27 mouse cellular contexts compared by ENCODE assay signal in genomic region chr1:23834246-23834645, GRCm38 (mm10).
DNase-seq lines count a peak whose midpoint lies in the region; ATAC-seq and TF ChIP-seq lines count a peak whose summit lies in the region.
"Had no signal": no experiment of that assay in that cellular context is flagged by ENCODE, and none has a peak within 500 bp of the region (broad histone marks: within the 10 kb centered on the region; RNA-seq: fewer than 3 reads in every experiment).

No protein-coding gene starts in this region.

- no peak overlapping the region for H3K4me2 ChIP-seq in midbrain, embryonic 15.5 days
- H3K4me2 ChIP-seq in forebrain, postnatal 0 days (ENCODE audit: low read depth), result no peak overlapping the region
- H3K4me2 ChIP-seq: embryonic facial prominence, embryonic 13.5 days; heart, embryonic 11.5 days; hindbrain, embryonic 15.5 days; intestine, embryonic 15.5 days; liver, embryonic 12.5 days; midbrain, embryonic 13.5 days had no signal

- no peak overlapping the region for H3K9ac ChIP-seq in midbrain, embryonic 15.5 days
- H3K9ac ChIP-seq in forebrain, postnatal 0 days, result no peak overlapping the region
- H3K9ac ChIP-seq: embryonic facial prominence, embryonic 13.5 days; hindbrain, embryonic 15.5 days; intestine, embryonic 15.5 days; liver, embryonic 12.5 days; liver, postnatal 0 days; midbrain, embryonic 13.5 days had no signal

- 0 out of 2 replicates have a peak, but pooled peaks have one; percentile 15 for ATAC-seq in frontal cortex, adult (ENCODE audit: low TSS enrichment)
- no peak for ATAC-seq in midbrain, embryonic 15.5 days (replicated peaks)
- no peak for ATAC-seq in forebrain, postnatal 0 days
- ATAC-seq: intestine, embryonic 15.5 days; liver, embryonic 12.5 days; liver, postnatal 0 days had no signal

- no peaks in the 10 kb centered on the region for H3K9me3 ChIP-seq in midbrain, embryonic 15.5 days
- no peaks in the 10 kb centered on the region for H3K9me3 ChIP-seq in midbrain, embryonic 10.5 days (replicated peaks)
- no peaks in the 10 kb centered on the region for H3K9me3 ChIP-seq in forebrain, postnatal 0 days (ENCODE audit: low read length)
- H3K9me3 ChIP-seq: embryonic facial prominence, embryonic 13.5 days; hindbrain, embryonic 15.5 days; intestine, embryonic 15.5 days; liver, embryonic 12.5 days; megakaryocyte, embryonic 14.5 days; midbrain, embryonic 13.5 days had no signal

- no peak for TF ChIP-seq CTCF in forebrain, postnatal 0 days (IDR thresholded peaks at IDR 0.05; ENCODE audit: low read depth)

- WGBS in midbrain, embryonic 15.5 days, result 79% methylated on average over 7 of the region's 7 CpGs
- 88% methylated on average over 7 of the region's 7 CpGs for WGBS in midbrain, embryonic 10.5 days
- 55% methylated on average over 7 of the region's 7 CpGs for WGBS in forebrain, postnatal 0 days

- DNase-seq in frontal cortex, adult 2 months (ENCODE audit: extremely low spot score in 1 of 2, low spot score in 1 of 2), result no peak
- DNase-seq in midbrain, embryonic 10.5 days (ENCODE audit: low spot score), result no peak
- DNase-seq in B cell, adult 2 months, result peak; percentile 29 to 42
- no peak for DNase-seq in forebrain, postnatal 0 days
- no peak for DNase-seq in Muller cell, postnatal 12 days (ENCODE audit: inconsistent ontology term)
- DNase-seq: adrenal gland, adult 8-10 months; cerebellum, adult 11 months; cerebellum, adult 9-11 months; gastrocnemius, postnatal 25 days; heart, adult 18-20 months; heart, postnatal 4 days; kidney, adult 2 months; kidney, postnatal 36 days; liver, postnatal 0 days; lung, postnatal 4 days; right cerebral cortex, adult 18-20 months; thymus, postnatal 14 days had no signal

- H3K4me3 ChIP-seq in midbrain, embryonic 15.5 days, result no peak overlapping the region
- no peak overlapping the region for H3K4me3 ChIP-seq in midbrain, embryonic 10.5 days
- no peak overlapping the region for H3K4me3 ChIP-seq in forebrain, postnatal 0 days (ENCODE audit: low read depth, low read length)
- H3K4me3 ChIP-seq: embryonic facial prominence, embryonic 13.5 days; hindbrain, embryonic 15.5 days; intestine, embryonic 15.5 days; liver, embryonic 12.5 days; megakaryocyte, embryonic 14.5 days; midbrain, embryonic 13.5 days had no signal

- 0 out of 2 replicates have a peak overlapping the region, but pooled peaks have one; percentile 15 for H3K27ac ChIP-seq in midbrain, embryonic 15.5 days
- H3K27ac ChIP-seq in midbrain, embryonic 10.5 days (replicated peaks), result no peak overlapping the region
- H3K27ac ChIP-seq in forebrain, postnatal 0 days (ENCODE audit: low read depth, low read length), result peak overlapping the region; percentile 15; the same call in 1 of the 2 replicates
- H3K27ac ChIP-seq: embryonic facial prominence, embryonic 13.5 days; hindbrain, embryonic 15.5 days; intestine, embryonic 15.5 days; liver, embryonic 12.5 days; midbrain, embryonic 13.5 days had no signal

- H3K27me3 ChIP-seq in midbrain, embryonic 15.5 days (replicated peaks), result no peaks in the 10 kb centered on the region
- H3K27me3 ChIP-seq in midbrain, embryonic 10.5 days (ENCODE audit: low read depth, poor library complexity, severe bottlenecking), result no peaks in the 10 kb centered on the region
- no peaks in the 10 kb centered on the region for H3K27me3 ChIP-seq in forebrain, postnatal 0 days (ENCODE audit: insufficient read depth, low read length)
- H3K27me3 ChIP-seq: CH12.LX; embryonic facial prominence, embryonic 13.5 days; hindbrain, embryonic 15.5 days; intestine, embryonic 15.5 days; liver, embryonic 12.5 days; megakaryocyte, embryonic 14.5 days; midbrain, embryonic 13.5 days had no signal

- peaks cover 6% of the 10 kb centered on the region for H3K4me1 ChIP-seq in midbrain, embryonic 15.5 days
- H3K4me1 ChIP-seq in midbrain, embryonic 10.5 days, result peaks cover 5% of the 10 kb centered on the region
- H3K4me1 ChIP-seq in forebrain, postnatal 0 days (ENCODE audit: insufficient read depth), result peaks cover 12% of the 10 kb centered on the region
- H3K4me1 ChIP-seq: intestine, embryonic 15.5 days had no signal

- H3K36me3 ChIP-seq in midbrain, embryonic 15.5 days (replicated peaks), result no peaks in the 10 kb centered on the region
- no peaks in the 10 kb centered on the region for H3K36me3 ChIP-seq in midbrain, embryonic 10.5 days
- H3K36me3 ChIP-seq in forebrain, postnatal 0 days (ENCODE audit: insufficient read depth), result no peaks in the 10 kb centered on the region
- H3K36me3 ChIP-seq: embryonic facial prominence, embryonic 13.5 days; hindbrain, embryonic 15.5 days; intestine, embryonic 15.5 days; liver, embryonic 12.5 days; midbrain, embryonic 13.5 days had no signal

Comparison
In these comparisons a context has a peak if more than half of its experiments do, and no peak if none do; other contexts are left out.
1. DNase-seq: peak in B cell, adult 2 months (2 of 2); none in frontal cortex, adult 2 months (0 of 2), midbrain, embryonic 10.5 days (single experiment), forebrain, postnatal 0 days (single experiment) and Muller cell, postnatal 12 days (single experiment).